Mouse (Mus musculus) CH12.LX (cell line): ENCODE results near the gene Sap25. TPM values are rescaled to one million over a fixed set of nuclear protein-coding genes. Genes with fewer than 3 reads are reported as not detected.

Experiments used
- DNase-seq: peaks from one replicate; pipeline ENCODE4 v3.0.0-alpha.2; 2013; ENCODE audit errors: extremely low read depth
- H3K27ac ChIP-seq: 2 replicates; pipeline ENCODE4 v1.5.1; 2012; ENCODE audit warnings: low read depth, mild to moderate bottlenecking, control low read depth, moderate library complexity; ENCODE audit not compliant: insufficient read depth
- H3K27me3 ChIP-seq: replicated peaks from 2 replicates; pipeline ENCODE3; 2012; ENCODE audit warnings: inconsistent platforms
- H3K36me3 ChIP-seq, 2 experiments: replicated peaks in 1 of 2; 2 replicates each; pipeline versions ENCODE3 to v1.6.1; 2012; ENCODE audit warnings: inconsistent platforms in 1 of 2, low read length in 1 of 2, mild to moderate bottlenecking in 1 of 2, mixed read lengths in 1 of 2, moderate library complexity in 1 of 2; ENCODE audit not compliant: control insufficient read depth in 1 of 2, insufficient read depth in 1 of 2
- H3K4me1 ChIP-seq, 2 experiments: 2 replicates each; pipeline ENCODE4 v1.6.1; 2012; ENCODE audit warnings: inconsistent platforms in 1 of 2, moderate library complexity in 1 of 2; ENCODE audit not compliant: insufficient read depth in 2 of 2, control insufficient read depth in 1 of 2
- H3K4me2 ChIP-seq: 2 replicates; pipeline ENCODE4 v1.6.1; 2012; ENCODE audit warnings: low read depth, mild to moderate bottlenecking, control low read depth; ENCODE audit not compliant: poor library complexity, insufficient read depth, severe bottlenecking
- H3K4me3 ChIP-seq, 3 experiments: fragments of 150-350 bp in 1 of 3; sonication (generic) in 1 of 3; replicated peaks in 1 of 3; 2 replicates each; pipeline versions ENCODE3 to v1.5.1; 2011 to 2012; ENCODE audit warnings: low read depth in 2 of 3, low read length in 2 of 3, mild to moderate bottlenecking in 2 of 3, moderate library complexity in 2 of 3, control low read depth in 1 of 3, improper control_type of control experiment in 1 of 3, inconsistent platforms in 1 of 3, mixed read lengths in 1 of 3; ENCODE audit not compliant: poor library complexity in 1 of 3
- H3K79me2 ChIP-seq: replicated peaks from 2 replicates; pipeline ENCODE4 v1.6.1; 2012; ENCODE audit warnings: mild to moderate bottlenecking, moderate library complexity; ENCODE audit not compliant: control insufficient read depth, poor library complexity, insufficient read depth, severe bottlenecking; ENCODE audit errors: extremely low read depth
- H3K9ac ChIP-seq: 2 replicates; pipeline ENCODE4 v1.6.1; 2012; ENCODE audit warnings: low read depth, mild to moderate bottlenecking, control low read depth, moderate library complexity; ENCODE audit not compliant: insufficient read depth
- H3K9me3 ChIP-seq: replicated peaks from 2 replicates; pipeline ENCODE3; 2012; ENCODE audit warnings: low read length, inconsistent platforms, mixed read lengths
- CHD2 ChIP-seq: IDR thresholded peaks from 2 replicates; pipeline ENCODE4 v1.6.1; 2011; ENCODE audit warnings: low read length, improper control_type of control experiment
- CTCF ChIP-seq, 2 experiments: IDR thresholded peaks in 1 of 2; conservative IDR thresholded peaks in 1 of 2; 2 replicates each; pipeline ENCODE4 v1.5.1; 2011 to 2012; ENCODE audit warnings: low read depth in 2 of 2, low read length in 2 of 2, improper control_type of control experiment in 1 of 2, inconsistent platforms in 1 of 2, mild to moderate bottlenecking in 1 of 2, moderate library complexity in 1 of 2
- ELF1 ChIP-seq: IDR thresholded peaks from 2 replicates; pipeline ENCODE4 v1.6.1; 2014; ENCODE audit warnings: low read depth, mild to moderate bottlenecking, inconsistent platforms, low read length, improper control_type of control experiment
- GABPA ChIP-seq: IDR thresholded peaks from 2 replicates; pipeline ENCODE4 v1.6.1; 2012; ENCODE audit warnings: low read depth, low read length, improper control_type of control experiment, inconsistent platforms; ENCODE audit not compliant: insufficient replicate concordance
- HCFC1 ChIP-seq: IDR thresholded peaks from 2 replicates; pipeline ENCODE4 v1.6.1; 2012; ENCODE audit warnings: low read depth, mild to moderate bottlenecking, inconsistent platforms, low read length, improper control_type of control experiment
- IRF4 ChIP-seq: IDR thresholded peaks from 2 replicates; pipeline ENCODE4 v1.6.1; 2014; ENCODE audit warnings: low read depth, mild to moderate bottlenecking, inconsistent platforms, low read length, improper control_type of control experiment
- JUN ChIP-seq: IDR thresholded peaks from 2 replicates; pipeline ENCODE4 v1.6.1; 2011; ENCODE audit warnings: low read depth, mild to moderate bottlenecking, low read length, improper control_type of control experiment, moderate library complexity; ENCODE audit not compliant: insufficient read depth
- JUND ChIP-seq: conservative IDR thresholded peaks from 2 replicates; pipeline ENCODE4 v1.6.1; 2011; ENCODE audit warnings: low read depth, low read length, improper control_type of control experiment
- KAT2A ChIP-seq: IDR thresholded peaks from 2 replicates; pipeline ENCODE4 v1.6.1; 2012; ENCODE audit warnings: low read length, improper control_type of control experiment, inconsistent platforms; ENCODE audit not compliant: insufficient replicate concordance
- MAFK ChIP-seq: IDR thresholded peaks from 2 replicates; pipeline ENCODE4 v1.6.1; 2011; ENCODE audit warnings: low read length, improper control_type of control experiment; ENCODE audit not compliant: insufficient replicate concordance
- MAX ChIP-seq: IDR thresholded peaks from 2 replicates; pipeline ENCODE4 v1.6.1; 2011; ENCODE audit warnings: low read length, improper control_type of control experiment
- MEF2A ChIP-seq: IDR thresholded peaks from 2 replicates; pipeline ENCODE4 v1.6.1; 2014; ENCODE audit warnings: low read depth, mild to moderate bottlenecking, inconsistent platforms, low read length, improper control_type of control experiment, borderline replicate concordance
- MXI1 ChIP-seq: IDR thresholded peaks from 2 replicates; pipeline ENCODE4 v1.6.1; 2011; ENCODE audit warnings: mild to moderate bottlenecking, low read depth, low read length, improper control_type of control experiment
- MYC ChIP-seq: IDR thresholded peaks from 2 replicates; pipeline ENCODE4 v1.6.1; 2011; ENCODE audit warnings: low read depth, mild to moderate bottlenecking, improper control_type of control experiment, low read length
- NELFE ChIP-seq: IDR thresholded peaks from 2 replicates; pipeline ENCODE4 v1.6.1; 2011; ENCODE audit warnings: low read depth, low read length, improper control_type of control experiment
- NRF1 ChIP-seq: IDR thresholded peaks from 2 replicates; pipeline ENCODE4 v1.6.1; 2014; ENCODE audit warnings: low read depth, mild to moderate bottlenecking, inconsistent platforms, low read length, improper control_type of control experiment, moderate library complexity
- PAX5 ChIP-seq: IDR thresholded peaks from 2 replicates; pipeline ENCODE4 v1.6.1; 2012; ENCODE audit warnings: low read length, inconsistent platforms, mixed read lengths
- POLR2A ChIP-seq: IDR thresholded peaks from 2 replicates; pipeline ENCODE4 v1.6.1; 2011; ENCODE audit warnings: low read depth, mild to moderate bottlenecking, improper control_type of control experiment, low read length
- POLR2AphosphoS2 ChIP-seq: IDR thresholded peaks from 2 replicates; pipeline ENCODE4 v1.6.1; 2011; ENCODE audit warnings: low read depth, low read length, improper control_type of control experiment
- RAD21 ChIP-seq: IDR thresholded peaks from 2 replicates; pipeline ENCODE4 v1.6.1; 2011; ENCODE audit warnings: low read depth, mild to moderate bottlenecking, low read length, improper control_type of control experiment, moderate library complexity
- RCOR1 ChIP-seq: conservative IDR thresholded peaks from 2 replicates; pipeline ENCODE4 v1.6.1; 2012; ENCODE audit warnings: low read depth, mild to moderate bottlenecking, inconsistent platforms, low read length, improper control_type of control experiment
- SIN3A ChIP-seq: IDR thresholded peaks from 2 replicates; pipeline ENCODE4 v1.6.1; 2012; ENCODE audit warnings: low read length, improper control_type of control experiment, inconsistent platforms
- SMC3 ChIP-seq: IDR thresholded peaks from 2 replicates; pipeline ENCODE4 v1.6.1; 2011; ENCODE audit warnings: low read depth, low read length, improper control_type of control experiment
- TCF12 ChIP-seq: IDR thresholded peaks from 2 replicates; pipeline ENCODE4 v1.6.1; 2014; ENCODE audit warnings: low read depth, mild to moderate bottlenecking, inconsistent platforms, low read length, improper control_type of control experiment
- UBTF ChIP-seq: IDR thresholded peaks from 2 replicates; pipeline ENCODE4 v1.6.1; 2012; ENCODE audit warnings: low read depth, mild to moderate bottlenecking, inconsistent platforms, low read length, improper control_type of control experiment, moderate library complexity
- USF1 ChIP-seq: IDR thresholded peaks from 2 replicates; pipeline ENCODE4 v1.6.1; 2014; ENCODE audit warnings: low read depth, mild to moderate bottlenecking, inconsistent platforms, low read length, improper control_type of control experiment
- ZKSCAN1 ChIP-seq: IDR thresholded peaks from 2 replicates; pipeline ENCODE4 v1.6.1; 2012; ENCODE audit warnings: low read depth, inconsistent platforms, low read length, improper control_type of control experiment, borderline replicate concordance
- ZMIZ1 ChIP-seq: IDR thresholded peaks from 2 replicates; pipeline ENCODE4 v1.6.1; 2012; ENCODE audit warnings: low read depth, mild to moderate bottlenecking, inconsistent platforms, low read length, improper control_type of control experiment
- ZNF384 ChIP-seq: IDR thresholded peaks from 2 replicates; pipeline ENCODE4 v1.6.1; 2012; ENCODE audit warnings: low read depth, low read length, improper control_type of control experiment, inconsistent platforms
- dilution Hi-C: fragments of 300-500 bp; cut with MboI; formaldehyde crosslinking; loops from 2 replicates; pipeline ENCODE4 v1.14.3; 2020; ENCODE audit warnings: low sequenced_read_pairs; ENCODE audit not compliant: extremely low pct_unique_long_range_greater_than_20kb, extremely low pct_ligation_motif_present
- in situ Hi-C: fragments of 300-500 bp; cut with MboI; formaldehyde crosslinking; loops from 3 replicates; pipeline ENCODE4 v1.14.3; 2019; ENCODE audit warnings: low sequenced_read_pairs, low pct_ligation_motif_present, low pct_unique_long_range_greater_than_20kb, mixed read lengths
- polyA plus RNA-seq: library from polyadenylated mRNA; unstranded; fragments of >175 nt; gene quantifications from 2 replicates; pipeline ENCODE4 v1.2.1, GENCODE M21; 2012; ENCODE audit warnings: low read depth; ENCODE audit not compliant: insufficient read length
- total RNA-seq, 2 experiments: library from RNA; depleted of rRNA; stranded (reverse); fragments of 300-350 nt in 1 of 2; fragments of >200 nt in 1 of 2; gene quantifications; 2 replicates each; pipeline ENCODE4 v1.2.3; 2012 to 2014

Gene Sap25
- total and polyA plus RNA-seq, 3 experiments, result 2.1 to 16.6 (median 2.4) TPM

GRCm38 (mm10) chr5:137639472-137639871, 1.7 kb upstream of the Sap25 start:
- Histone ChIP-seq H3K27ac (no peak overlapping the region), H3K4me1 (peaks cover 3 to 22% of the 10 kb centered on the region in 2 experiments; a peak in 3 of 4 replicates), H3K36me3 (peaks cover 76 to 86% of the 10 kb centered on the region in 2 experiments), H3K9me3 (no peaks in the 10 kb centered on the region), H3K4me2 (no peak overlapping the region), H3K9ac (no peak overlapping the region), H3K4me3 (no peak overlapping the region), H3K79me2 (no peaks in the 10 kb centered on the region), H3K27me3 (no peaks in the 10 kb centered on the region)
- dilution Hi-C loops (no loop called here), in situ Hi-C loops (no loop called here)
- DNase-seq, result no peak
- TF ChIP-seq MXI1 (no peak), ELF1 (no peak), UBTF (no peak), RAD21 (no peak), ZMIZ1 (no peak), JUND (no peak), POLR2AphosphoS2 (no peak), POLR2A (no peak), MAFK (no peak), KAT2A (no peak), ZKSCAN1 (no peak), USF1 (no peak), GABPA (no peak), SIN3A (no peak), HCFC1 (no peak), CHD2 (no peak), NELFE (no peak), RCOR1 (no peak), SMC3 (no peak), CTCF (conservative IDR thresholded peaks at IDR 0.05 in 1 of 2, IDR thresholded peaks at IDR 0.05 in 1 of 2; ENCODE audit: low read depth in 2 of 2, low read length in 2 of 2) (no peak)

GRCm38 (mm10) chr5:137642886-137643285, 1.8 kb downstream of the Sap25 start:
- peaks cover 3 to 26% of the 10 kb centered on the region in 2 experiments; a peak in 3 of 4 replicates for H3K4me1 ChIP-seq
- peaks cover 48 to 60% of the 10 kb centered on the region in 2 experiments for H3K36me3 ChIP-seq
- dilution Hi-C loops, result no loop called here

More at GRCm38 (mm10) chr5:137642886-137643285, 1.8 kb downstream of the Sap25 start:
- H3K9ac ChIP-seq, result no peak overlapping the region
- DNase-seq, result no peak
- TF ChIP-seq ZNF384 (no peak), CHD2 (no peak), MEF2A (no peak), PAX5 (no peak), JUN (no peak), IRF4 (no peak), MAX (no peak), TCF12 (no peak), NELFE (no peak), MYC (no peak), JUND (no peak), SMC3 (no peak), GABPA (no peak), RCOR1 (no peak), POLR2A (no peak), MAFK (no peak), NRF1 (no peak)
- no peak overlapping the region for H3K27ac ChIP-seq
- H3K9me3 ChIP-seq, result no peaks in the 10 kb centered on the region
- H3K79me2 ChIP-seq, result no peaks in the 10 kb centered on the region
- no peaks in the 10 kb centered on the region for H3K27me3 ChIP-seq
- in situ Hi-C loops, result no loop called here
- no peak overlapping the region for H3K4me3 ChIP-seq
- no peak overlapping the region for H3K4me2 ChIP-seq
